Mouse (Mus musculus) lung, adult 2 months (tissue): ENCODE results near the gene Ush1g.

ENCODE experiments used
- CTCF ChIP-seq: fragments of 200-500 bp; IDR thresholded peaks from 2 replicates; pipeline ENCODE4 v1.5.1; 2011; ENCODE audit warnings: mild to moderate bottlenecking, low read length, control low read depth; ENCODE audit not compliant: insufficient read depth
- POLR2A ChIP-seq: fragments of 200-500 bp; IDR thresholded peaks from 2 replicates; pipeline ENCODE4 v1.6.1; 2011; ENCODE audit warnings: low read depth, mild to moderate bottlenecking, control low read depth, low read length, borderline replicate concordance; ENCODE audit errors: extremely low read depth

- no peak for TF ChIP-seq CTCF
- TF ChIP-seq POLR2A: no peak
Measured at GRCm38 (mm10) chr11:115300745-115301144, 21.1 kb downstream of the Ush1g start.
